Mouse (Mus musculus) right cerebral cortex, postnatal 10 days (tissue): Measurements from ENCODE around the gene Cpn2.

Experiments
- DNase-seq, 2 experiments: peaks; one replicate each; pipeline ENCODE4 v3.0.0; 2021; ENCODE audit warnings: low spot score in 2 of 2

The Cpn2 gene

DNA sequence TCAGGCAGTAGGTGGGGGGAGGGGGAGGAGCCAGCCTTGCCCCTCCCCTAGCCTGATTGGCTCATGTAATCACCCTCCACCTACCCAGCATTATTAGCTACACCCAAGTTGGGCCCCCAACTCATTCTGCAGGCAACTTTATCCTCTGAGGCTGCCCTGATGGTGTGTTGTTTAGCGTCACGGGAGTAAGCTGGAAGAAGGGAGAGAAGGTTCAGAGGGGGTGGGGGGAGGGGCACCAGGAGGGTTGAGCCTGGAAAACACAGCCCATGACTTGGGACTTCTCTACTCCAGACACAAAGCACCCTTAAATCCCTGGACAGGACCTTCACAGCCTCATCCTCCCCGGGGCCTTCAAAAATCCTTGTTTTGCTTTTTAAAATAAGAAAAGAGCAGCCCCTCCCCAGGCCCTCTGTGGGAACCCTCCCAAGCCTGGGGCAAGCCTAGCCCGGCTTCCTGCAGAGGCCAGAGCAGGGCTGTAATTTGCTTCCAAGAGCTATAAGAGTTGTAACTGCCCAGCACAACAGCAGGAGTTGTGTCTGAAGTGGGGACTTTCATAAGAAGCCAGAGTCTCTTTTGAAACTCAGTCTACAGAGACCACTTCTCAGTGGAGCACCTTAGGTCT, 13.5 kb upstream of the Cpn2 start:
- DNase-seq: no peak

DNA sequence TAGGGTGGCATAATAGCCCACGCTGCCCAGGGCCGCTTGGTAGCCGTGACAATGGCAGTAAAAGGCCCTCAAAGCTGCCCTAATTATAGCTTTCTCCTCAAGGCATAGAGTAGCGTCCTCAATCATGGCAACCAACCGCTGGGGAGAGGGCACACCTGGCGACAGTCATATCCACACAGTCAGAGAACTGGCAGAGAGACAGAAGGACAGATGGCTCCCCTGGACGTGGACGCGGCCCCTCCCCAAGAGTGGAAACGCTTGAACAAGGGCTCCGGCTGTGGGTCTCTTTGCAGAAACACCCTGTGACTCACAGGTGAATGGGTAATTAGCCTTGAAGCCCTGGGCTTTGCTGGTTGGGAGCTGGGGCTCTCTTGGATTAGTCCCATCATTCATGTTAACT, 11.1 kb upstream of the Cpn2 start:
- DNase-seq: no peak

DNA sequence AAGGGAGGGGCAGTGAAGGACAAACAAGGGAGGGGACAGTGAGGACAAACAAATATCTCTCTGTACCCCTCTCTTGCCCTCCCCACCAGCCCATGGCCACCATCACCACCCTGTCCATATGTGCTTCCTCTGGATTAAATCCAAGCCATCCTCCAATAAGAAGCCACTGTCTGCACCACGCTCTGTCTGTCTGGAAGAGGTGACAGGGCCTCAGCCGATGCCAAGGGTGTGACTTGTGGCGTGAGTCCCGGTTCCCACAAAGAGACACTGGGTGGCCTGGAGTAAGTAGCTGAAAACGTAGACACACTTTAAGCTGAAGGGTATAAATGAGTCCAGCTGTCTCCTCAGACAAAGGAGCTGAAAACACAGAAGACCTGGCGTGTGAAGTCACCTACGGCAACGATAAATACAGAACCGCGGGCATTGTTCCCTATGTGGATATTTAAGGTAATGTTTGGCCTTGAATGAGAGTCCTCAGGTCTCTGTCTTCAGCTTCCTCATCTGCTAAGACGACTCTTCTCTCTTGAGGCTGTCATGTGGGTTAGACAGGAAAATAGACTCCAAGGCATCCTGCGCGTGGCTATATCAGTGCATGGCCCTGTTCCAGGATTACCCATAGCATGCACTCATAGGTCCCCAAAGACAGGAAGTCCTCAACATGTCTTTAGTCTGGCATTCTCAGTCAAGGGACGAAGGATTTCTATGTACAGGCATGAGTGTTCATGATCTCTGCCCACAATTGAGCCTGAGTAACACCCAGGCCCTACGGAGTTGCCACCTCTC, 8.4 kb upstream of the Cpn2 start:
- DNase-seq: no peak

DNA sequence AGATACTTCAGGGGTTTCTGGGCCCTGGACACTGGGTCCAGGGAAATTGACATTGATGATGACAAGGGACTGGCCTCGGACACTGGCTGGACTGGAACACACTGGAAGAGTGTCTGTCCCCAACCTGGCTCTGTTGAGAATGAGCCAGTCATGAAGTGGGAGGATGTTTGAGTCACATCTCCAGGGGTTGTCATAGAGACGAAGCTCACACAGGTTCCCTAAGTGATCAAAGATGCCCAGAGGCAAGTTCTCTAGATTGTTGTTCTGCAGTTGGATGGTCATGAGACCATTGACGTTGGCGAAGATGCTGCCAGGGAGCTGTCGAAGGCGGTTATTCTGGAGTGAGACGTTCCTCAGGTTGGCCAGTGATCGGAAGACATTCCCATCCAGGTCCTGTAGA, 5.8 kb upstream of the Cpn2 start:
- no peak for DNase-seq

DNA sequence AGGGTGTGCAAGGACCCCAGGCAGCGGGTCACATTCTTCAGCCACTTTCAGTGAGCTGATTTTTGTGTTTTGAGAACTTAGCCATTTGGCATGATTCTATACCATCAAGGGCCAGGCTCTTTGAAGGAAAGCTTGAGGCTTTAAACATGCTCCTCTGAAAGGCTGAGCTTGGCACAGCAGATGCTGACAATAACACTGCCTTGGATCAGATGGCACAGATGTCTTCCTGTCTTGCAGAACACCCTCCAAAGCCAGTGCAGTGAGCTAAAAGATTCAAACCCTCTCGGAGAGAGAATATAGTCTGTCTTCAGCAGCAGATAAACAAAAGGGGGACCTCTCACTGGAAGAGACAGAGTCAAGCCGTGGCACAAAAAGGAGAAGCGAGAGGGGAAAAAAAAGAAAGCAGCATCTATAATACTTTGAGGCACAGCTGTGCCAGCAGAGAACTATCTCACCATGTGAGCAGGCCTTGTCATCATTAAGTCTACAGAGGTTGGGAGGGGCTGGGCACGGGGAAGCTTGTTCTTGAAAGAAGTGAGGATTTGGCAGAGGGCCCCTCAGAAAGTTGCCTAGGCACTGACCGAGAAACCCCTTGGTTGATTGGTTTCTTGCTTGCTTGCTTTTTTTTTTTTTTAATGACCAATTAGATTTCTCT, 4.8 kb upstream of the Cpn2 start:
- DNase-seq: peak in 1 of 2 experiments; percentile 41

DNA sequence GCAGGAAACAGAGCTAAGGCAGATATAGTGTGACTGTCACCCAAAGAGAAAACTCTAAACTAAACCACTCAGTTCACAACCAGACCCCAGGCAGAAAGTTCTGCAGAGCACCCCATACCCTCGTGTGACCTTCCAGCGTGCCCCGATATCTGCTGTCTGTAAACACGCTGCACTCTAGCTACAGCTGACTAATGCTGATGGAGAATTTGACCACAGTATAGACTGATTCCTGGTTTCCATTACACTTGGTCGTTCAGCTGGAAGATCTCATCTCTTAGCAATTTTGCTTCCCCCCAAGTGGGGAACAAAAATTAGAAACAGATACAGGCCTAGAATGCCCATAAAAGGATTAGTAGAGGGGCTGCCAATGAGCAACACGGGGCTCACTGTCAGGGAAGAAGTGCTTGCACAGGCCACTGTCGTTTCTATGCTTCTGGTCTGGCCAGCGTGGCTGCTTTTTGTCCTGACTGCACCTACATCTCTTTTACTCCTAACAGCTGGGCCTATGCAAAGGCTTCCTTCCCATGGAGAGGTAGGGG, 4.0 kb upstream of the Cpn2 start:
- DNase-seq: no peak

DNA sequence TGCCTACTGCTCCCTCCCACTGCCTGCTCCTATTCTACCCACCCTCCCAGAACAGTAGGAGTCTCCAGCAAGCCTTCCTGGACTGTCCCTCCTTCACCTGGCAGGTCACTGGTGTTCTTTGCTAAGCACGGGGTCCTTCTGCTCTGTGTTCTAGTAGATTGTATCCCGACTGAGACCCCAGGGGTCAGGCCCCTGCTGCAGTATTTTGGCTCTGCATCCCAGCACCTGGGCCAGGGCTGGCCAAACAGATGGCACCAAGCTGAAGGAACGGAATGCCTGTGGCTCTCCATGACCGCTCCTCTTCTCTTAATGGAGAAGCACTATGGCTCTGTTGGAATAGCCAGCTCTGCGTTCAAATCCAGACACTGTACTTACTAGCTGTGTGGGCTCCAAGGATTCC, 738 bp downstream of the Cpn2 start:
- DNase-seq: no peak

DNA sequence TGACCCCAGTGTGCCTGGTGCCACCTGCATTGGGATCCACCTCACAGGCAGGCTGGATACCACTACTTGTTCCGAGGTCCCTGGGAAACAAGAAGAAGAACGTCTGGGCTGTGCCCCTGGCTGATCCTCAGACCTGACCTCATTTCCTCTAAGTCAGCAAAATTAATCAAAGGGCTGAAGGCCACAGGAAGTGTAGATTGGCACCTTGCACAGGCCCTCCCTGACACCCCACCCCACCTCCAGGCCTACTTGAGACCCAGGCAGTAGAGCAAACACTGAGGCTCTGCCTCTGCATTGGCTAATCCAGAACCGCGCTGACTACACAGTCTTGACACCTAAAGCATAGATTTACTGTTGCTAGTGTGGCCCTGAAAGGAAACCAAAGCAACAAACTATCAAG, 1.7 kb downstream of the Cpn2 start:
- no peak for DNase-seq

DNA sequence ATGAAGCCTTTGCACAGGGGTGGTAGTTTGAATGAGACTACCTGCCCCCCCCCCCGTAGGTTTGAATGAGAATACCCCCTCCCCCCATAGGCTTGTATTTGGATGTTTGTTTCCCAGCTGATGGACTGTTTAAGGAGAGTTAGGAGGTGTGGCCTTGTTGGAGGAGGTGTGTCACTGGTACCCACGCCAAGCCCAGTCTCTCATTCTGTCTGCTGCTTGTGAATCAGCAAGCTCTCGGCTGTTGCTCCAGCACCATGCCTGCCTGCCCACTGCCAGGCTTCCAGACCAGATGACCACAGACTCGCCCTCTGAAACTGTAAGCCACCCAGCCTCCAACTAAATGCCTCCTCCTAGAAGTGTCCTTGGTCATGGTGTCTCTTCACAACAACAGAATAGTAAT, 4.1 kb downstream of the Cpn2 start:
- DNase-seq: no peak

DNA sequence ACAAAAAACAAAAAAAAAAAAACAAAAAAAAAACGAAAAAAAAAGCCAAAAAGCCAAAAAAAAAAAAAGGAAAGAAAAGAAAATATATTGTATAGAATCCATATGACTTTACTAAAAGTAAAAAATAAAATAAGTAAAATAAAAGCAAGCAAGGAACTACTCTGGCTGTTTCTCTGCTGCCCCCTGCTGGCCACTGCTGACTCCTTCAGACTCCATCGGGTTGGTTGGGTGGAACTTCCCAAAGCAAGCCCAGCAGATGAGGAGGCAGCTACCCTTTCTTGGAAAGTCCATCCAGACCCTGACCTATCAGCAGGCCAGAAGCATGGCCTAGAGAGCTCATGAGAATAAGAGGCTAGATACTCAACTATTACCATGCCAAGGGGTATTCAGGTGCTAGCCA, 4.6 kb downstream of the Cpn2 start:
- peak; percentile 67 to 83 for DNase-seq

DNA sequence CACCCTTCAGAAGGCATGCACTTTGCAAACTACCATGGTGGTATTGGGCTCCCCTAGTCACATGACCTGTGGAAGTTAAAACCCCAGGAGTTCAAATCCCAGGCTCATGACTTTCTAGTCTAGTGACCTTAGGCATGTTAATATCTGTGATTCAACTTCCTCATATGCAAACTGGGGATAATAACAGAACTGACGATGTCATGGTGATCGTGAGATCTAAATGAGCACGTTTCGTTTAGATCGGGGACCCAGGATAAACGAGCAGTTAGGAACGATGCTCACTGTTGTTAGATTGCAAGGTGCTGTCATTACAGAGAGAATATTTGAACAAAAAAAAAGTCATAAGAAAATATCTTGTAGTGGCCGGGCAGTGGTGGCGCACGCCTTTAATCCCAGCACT, 5.1 kb downstream of the Cpn2 start:
- DNase-seq: no peak

DNA sequence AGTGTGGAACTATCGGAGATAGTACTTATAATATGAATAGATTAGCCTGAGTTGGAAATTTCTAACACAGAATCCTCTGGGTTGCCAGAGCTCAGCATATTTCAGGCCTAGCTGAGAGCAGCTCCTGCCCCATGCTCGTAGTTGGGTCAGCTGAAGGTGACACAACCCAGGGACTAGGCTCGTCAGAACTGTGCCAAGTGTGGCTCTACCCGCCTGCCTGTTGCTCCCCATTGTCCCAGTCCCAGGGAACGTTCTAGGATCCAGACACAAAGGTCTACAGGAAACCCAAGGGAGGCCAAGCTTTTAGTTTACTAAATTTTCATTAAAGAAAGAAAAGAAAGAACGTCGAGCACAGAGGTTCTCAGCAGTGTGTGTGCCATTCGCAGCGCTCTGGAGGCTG, 6.0 kb downstream of the Cpn2 start:
- DNase-seq: no peak

DNA sequence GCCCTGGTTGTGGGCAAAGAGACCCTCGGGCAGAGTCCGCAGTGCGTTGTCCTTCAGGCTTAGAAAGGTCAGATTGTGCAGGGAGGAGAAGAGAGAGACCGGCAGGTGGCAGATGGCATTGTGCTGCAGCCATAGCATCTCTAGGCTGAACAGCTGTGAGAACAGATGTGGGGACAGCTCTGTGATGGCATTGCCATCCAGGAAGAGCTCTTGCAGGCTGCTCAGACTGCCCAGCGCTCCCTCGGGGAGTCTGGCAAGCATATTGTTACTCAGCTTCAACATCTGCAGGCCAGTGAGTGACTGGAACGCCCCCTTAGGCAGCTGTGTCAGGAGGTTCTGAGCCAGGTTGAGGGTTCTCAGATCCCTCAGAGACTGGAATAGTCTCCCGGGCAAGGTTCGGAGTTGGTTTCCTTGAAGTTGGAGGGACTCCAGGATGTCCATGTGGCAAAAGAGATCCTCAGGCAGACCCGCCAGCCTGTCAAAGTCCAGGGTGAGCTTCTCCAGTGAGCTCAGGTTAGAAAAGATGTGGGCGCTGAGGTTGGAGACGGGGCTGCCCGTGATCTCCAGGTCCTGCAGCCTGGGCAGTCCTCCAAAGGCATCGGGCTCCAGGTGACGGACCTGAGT, 7.2 kb downstream of the Cpn2 start:
- no peak for DNase-seq

DNA sequence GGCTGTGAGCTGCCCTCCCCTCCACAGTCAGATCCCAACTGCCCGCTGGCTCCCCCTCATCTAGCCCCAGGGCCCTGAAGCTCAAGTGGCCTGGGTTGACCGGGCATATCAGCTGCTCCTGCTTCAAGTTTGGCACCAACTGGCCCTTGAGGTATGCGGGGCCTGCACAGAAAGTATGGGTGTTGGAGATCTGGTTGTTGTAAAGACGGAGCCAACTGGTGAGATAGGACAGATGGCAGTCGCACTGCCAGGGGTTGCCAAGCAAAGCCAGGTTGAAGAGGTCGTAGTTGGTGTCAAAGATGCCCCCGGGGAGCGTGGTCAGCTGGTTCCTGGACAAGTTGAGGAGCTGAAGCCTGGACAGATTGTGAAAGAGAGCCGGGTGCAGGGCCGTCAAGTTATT, 7.9 kb downstream of the Cpn2 start:
- no peak for DNase-seq

DNA sequence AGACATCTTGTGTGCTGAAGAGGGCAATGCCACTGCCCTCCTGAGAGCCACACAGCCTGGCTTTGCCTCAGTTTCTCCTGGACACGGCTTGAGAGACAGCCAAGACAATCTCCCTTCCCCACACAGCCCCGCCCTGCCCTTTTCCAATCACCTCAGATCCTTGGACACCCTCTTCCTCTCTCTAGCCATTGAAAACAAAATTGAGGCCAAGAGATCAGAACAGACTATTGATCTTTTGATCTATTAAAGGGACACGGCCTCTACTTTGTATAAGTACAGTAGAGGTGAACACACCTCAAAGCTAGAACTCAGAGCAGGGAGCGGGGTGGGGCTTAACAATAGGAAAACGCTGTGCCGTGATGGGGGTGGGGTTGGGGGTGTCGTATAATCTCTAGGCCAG, 8.9 kb downstream of the Cpn2 start:
- DNase-seq: no peak

DNA sequence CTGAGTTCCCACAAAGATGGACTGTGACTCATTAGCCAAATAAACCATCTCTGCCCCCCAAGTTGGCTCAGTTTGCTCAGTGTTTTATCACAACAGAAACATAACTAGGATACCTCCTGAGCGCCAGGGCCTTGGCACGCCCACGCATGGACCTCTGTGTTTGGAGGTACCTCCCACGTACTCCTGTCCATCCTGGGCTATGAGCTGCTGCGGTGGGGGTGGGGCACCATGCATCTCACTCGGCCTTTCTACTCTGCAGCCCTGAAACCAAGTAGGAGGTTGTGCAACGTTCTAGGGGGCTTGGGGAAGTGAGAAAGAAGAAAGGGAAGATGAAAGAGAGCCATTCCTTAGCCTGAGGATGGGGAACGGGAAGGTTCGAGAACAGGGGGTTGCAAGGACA, 9.6 kb downstream of the Cpn2 start:
- DNase-seq: no peak

DNA sequence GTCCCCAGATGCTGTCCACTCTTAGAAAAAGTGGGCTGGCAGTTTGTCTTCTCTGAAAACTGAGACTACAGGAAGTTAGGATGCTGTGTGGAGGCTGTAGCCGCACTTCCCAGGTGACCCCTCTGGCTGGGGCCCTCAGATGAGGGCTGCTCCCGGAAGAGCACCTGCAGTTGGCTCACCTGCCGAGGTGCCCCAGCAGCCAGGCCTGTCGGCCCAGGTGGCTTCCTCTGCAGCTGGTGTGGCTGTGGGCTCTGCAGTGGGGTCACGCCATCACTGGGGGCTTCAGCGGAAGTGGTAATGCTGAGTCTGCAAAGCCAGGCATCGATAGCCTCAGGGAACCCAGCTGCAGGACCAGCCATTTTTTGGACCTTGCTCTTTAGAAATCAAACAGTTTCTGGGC, 12.2 kb downstream of the Cpn2 start:
- no peak for DNase-seq

DNA sequence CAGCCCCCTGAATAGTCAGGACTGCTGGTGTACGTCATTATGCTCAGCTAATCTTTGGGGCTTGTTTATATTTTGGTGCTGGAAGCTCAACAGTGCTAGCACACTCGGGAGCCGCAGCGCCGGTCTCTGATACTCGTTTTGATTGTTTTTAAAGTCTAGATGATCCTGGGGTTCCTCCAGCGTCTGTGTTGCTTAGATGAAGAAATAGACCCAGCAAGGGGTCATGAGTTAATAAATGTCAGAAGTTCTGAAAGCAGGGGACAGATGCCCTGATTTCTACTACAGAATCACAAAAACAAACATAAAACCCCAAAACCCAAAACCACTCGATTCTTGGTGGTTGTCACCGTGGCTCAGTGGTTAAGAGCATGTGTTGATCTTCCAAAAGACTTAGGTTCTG, 13.4 kb downstream of the Cpn2 start:
- no peak for DNase-seq

DNA sequence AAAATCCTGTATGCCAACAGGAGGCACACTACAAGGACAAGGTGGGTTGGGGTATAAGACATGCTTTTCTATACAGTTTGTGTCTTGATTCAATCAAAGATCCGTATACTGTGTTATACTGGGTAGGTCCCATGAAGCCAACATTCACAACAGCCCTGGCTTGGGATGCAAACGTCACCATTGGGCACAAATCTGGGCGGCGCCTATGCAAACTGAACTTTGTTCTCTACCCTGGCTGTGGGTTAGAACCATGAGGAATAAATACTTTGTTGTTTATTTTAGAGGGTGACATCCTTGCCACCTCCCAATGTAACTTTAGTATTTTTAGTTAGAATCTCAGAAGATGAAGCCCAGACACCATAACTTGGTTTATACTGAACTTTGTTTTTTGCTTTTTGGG, 13.9 kb downstream of the Cpn2 start:
- no peak for DNase-seq

DNA sequence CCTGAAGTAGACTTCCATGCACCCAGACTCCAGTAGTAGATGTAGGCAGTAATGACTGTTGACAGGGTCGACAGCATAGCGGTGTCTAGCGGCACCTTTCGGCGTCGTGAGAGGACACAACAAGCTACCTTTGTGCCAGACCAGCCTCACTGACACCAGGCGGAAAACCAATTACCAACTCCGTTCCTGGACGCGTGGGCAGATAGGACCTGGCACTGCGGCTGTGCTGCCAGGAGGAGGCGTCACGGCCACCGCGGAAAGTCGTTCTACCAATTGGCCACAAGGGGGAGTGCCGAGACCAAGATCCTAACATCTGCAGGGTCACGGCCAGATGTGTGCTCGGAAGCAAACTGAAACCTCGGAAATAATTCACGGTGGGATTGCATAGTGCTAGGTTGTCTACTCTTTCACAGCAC, 15.3 kb downstream of the Cpn2 start:
- peak; percentile 66 to 79 for DNase-seq

DNA sequence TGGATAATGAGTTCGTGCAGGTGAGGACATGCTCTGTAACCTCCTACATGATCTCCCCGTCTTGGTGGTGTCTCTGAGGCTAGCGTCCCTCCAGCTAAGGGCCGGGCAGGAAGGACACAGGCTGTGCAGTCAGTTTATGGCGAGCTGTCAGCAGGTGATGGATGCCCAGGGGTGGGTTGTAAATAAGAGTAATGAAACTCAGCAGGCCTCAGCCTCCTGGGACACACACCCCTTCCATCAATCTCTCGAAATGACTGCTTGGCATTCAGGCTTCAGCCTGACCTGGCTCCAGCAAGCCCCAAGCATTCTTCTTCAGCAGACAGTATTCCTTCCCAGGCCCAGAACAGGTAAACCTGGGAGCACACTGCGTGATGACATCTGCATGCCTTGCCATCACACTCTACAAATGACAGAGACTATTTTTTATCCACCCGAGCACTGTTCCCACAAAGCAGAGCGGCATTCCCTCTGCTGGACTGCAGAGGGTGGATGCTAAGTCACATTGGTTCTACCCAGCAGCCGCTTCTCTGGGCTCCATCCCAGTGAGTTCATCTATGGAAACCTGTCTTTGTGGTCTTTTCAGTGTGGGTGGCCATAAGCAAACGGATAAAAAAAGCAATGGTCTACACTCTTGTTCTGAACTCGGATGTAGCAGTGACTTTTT, 23.1 kb downstream of the Cpn2 start:
- no peak for DNase-seq

DNA sequence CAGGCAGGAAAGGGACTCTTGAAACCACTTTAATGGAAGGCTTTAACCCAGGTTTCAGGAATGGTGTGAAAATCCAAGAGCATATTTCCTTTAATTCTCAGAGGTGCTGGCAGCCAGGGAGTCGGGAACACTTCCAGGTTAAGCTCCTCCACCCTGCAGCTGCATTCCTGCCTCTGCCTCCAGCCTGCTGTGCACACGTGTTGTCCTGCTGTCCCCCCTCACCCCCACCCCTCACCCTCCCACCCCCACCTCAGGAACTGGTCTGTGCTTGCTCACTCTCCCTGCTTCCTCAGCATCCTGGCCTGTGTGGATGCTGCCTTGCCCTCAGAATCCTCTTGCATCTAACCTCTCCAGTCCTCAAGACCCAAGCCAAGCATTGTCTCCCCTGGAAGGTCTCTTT, 25.7 kb downstream of the Cpn2 start:
- DNase-seq: no peak
